Mouse (Mus musculus) heart, embryonic 15.5 days (tissue): ENCODE measurements around the gene Gm5141. TPM values are rescaled to one million over a fixed set of nuclear protein-coding genes. Genes with fewer than 3 reads are reported as not detected.

Experiments used
- microRNA counts: library from miRNA; unstranded; fragments of <30 nt; microRNA quantifications from one replicate; lab custom pipeline; 2016
- microRNA-seq: library from miRNA; unstranded; fragments of <30 nt; microRNA quantifications from one replicate; pipeline ENCODE4, GENCODE M21; 2016
- polyA plus RNA-seq: library from polyadenylated mRNA; unstranded; fragments of >200 nt; fragmentation: Nextera tagmentation; extraction: Ambion mirVana; gene quantifications from 2 replicates; pipeline ENCODE4 v1.2.1, GENCODE M21; 2015

The Gm5141 gene
- polyA plus RNA-seq, 1 experiment from 2014 or later: 5.8 TPM

MicroRNAs within 50 kb of the gene (microRNA counts, 519-probe panel; counts per million panel counts)
- not detected for microRNA mmu-miR-713 (lab: Ali Mortazavi, UCI)

Small RNAs within 50 kb of the gene (microRNA-seq; reads per million reads assigned to microRNA genes)
- gene Gm24588 (not detected), gene Mir713 (not detected)

Other genes starting within 250 kb of the Gm5141 start
- 0.70 TPM in 1 of 2 replicates, not detected in the other for gene Zfp935, start 227.3 kb downstream of the Gm5141 start, polyA plus RNA-seq
- gene Zfp934, start 214.6 kb downstream of the Gm5141 start, polyA plus RNA-seq: 11.2 and 12.1 TPM in 2 replicates
- gene 6720489N17Rik, start 161.6 kb downstream of the Gm5141 start, polyA plus RNA-seq: 5.3 and 7.2 TPM in 2 replicates
- 13.4 and 15.2 TPM in 2 replicates for gene Platr25, start 25.1 kb downstream of the Gm5141 start, polyA plus RNA-seq
- gene Fbp2, start 72.6 kb upstream of the Gm5141 start, polyA plus RNA-seq: 0.11 TPM in 1 of 2 replicates, not detected in the other
- 0.81 and 10.4 TPM in 2 replicates for gene Fbp1, start 102.5 kb upstream of the Gm5141 start, polyA plus RNA-seq
- gene 2010111I01Rik, start 179.1 kb upstream of the Gm5141 start, polyA plus RNA-seq: 59.9 and 72.2 TPM in 2 replicates